In the genomic region with DNA sequence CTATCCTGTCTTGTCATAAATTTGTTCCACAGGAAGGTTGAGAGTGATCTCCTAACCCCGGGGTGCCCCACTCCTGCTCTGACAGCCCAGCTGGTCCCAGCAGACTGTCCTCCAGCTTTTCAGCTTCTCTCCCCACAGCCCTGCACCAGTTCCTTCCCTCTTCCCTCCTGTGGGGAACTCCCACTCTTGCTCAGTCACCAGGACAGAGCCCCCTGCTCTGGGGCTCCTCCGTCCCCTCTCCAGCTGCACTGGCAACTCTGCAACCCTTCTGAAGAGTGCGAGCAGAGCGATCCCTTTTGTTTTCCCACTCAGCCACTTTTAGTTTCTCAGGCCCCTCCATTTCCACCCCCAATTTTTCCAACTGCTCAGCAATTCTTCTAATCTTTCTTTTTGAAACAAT, we compare ENCODE assay signal across 13 mouse cellular contexts. TPM values are rescaled to one million over a fixed set of nuclear protein-coding genes. Genes with fewer than 3 reads are reported as not detected.
DNase-seq lines count a peak whose midpoint lies in the region; ATAC-seq and TF ChIP-seq lines count a peak whose summit lies in the region.
"Had no signal": no experiment of that assay in that cellular context is flagged by ENCODE, and none has a peak within 500 bp of the region (broad histone marks: within the 10 kb centered on the region; RNA-seq: fewer than 3 reads in every experiment).

No protein-coding gene starts in this region.

- H3K27ac ChIP-seq in lung, embryonic 14.5 days (ENCODE audit: low read depth): peak overlapping the region; percentile 36; the same call in 1 of the 2 replicates
- no peak overlapping the region for H3K27ac ChIP-seq in intestine, embryonic 16.5 days (ENCODE audit: low read length)
- H3K27ac ChIP-seq in stomach, embryonic 14.5 days (ENCODE audit: low read length): no peak overlapping the region
- H3K27ac ChIP-seq: hindbrain, embryonic 15.5 days; macrophage had no signal

- peak; percentile 18 for DNase-seq in heart, adult 11 months
- no peak for DNase-seq in heart, adult 8-10 months (ENCODE audit: low spot score)
- DNase-seq in lung, embryonic 14.5 days: peak; percentile 72
- DNase-seq in lung, adult 18-20 months: no peak
- DNase-seq in right cerebral cortex, adult 18-20 months: no peak
- DNase-seq in cerebellum, postnatal 14 days: no peak
- DNase-seq: B cell, adult 2 months; cerebellum, postnatal 25 days had no signal

- no peaks in the 10 kb centered on the region for H3K9me3 ChIP-seq in lung, embryonic 14.5 days (ENCODE audit: low read depth, low read length)
- H3K9me3 ChIP-seq in intestine, embryonic 16.5 days (ENCODE audit: control insufficient read depth, low read length): no peaks in the 10 kb centered on the region
- no peaks in the 10 kb centered on the region for H3K9me3 ChIP-seq in stomach, embryonic 14.5 days (ENCODE audit: control insufficient read depth, low read depth, low read length)
- H3K9me3 ChIP-seq: hindbrain, embryonic 15.5 days had no signal

- H3K4me3 ChIP-seq in lung, embryonic 14.5 days (ENCODE audit: low read depth, low read length): no peak overlapping the region
- H3K4me3 ChIP-seq in intestine, embryonic 16.5 days (ENCODE audit: low read length): no peak overlapping the region
- no peak overlapping the region for H3K4me3 ChIP-seq in stomach, embryonic 14.5 days (ENCODE audit: low read depth, low read length)
- H3K4me3 ChIP-seq: hindbrain, embryonic 15.5 days had no signal

- H3K27me3 ChIP-seq in lung, embryonic 14.5 days (ENCODE audit: insufficient read depth, low read length): no peaks in the 10 kb centered on the region
- no peaks in the 10 kb centered on the region for H3K27me3 ChIP-seq in intestine, embryonic 16.5 days (replicated peaks; ENCODE audit: control insufficient read depth, insufficient read depth, low read length)
- H3K27me3 ChIP-seq in stomach, embryonic 14.5 days (ENCODE audit: control insufficient read depth, insufficient read depth, low read length): no peaks in the 10 kb centered on the region
- H3K27me3 ChIP-seq: hindbrain, embryonic 15.5 days; Patski had no signal

- H3K36me3 ChIP-seq in lung, embryonic 14.5 days (ENCODE audit: insufficient read depth): no peaks in the 10 kb centered on the region
- no peaks in the 10 kb centered on the region for H3K36me3 ChIP-seq in intestine, embryonic 16.5 days (ENCODE audit: control insufficient read depth, insufficient read depth, low read length)
- H3K36me3 ChIP-seq in stomach, embryonic 14.5 days (ENCODE audit: control insufficient read depth, insufficient read depth, low read length): no peaks in the 10 kb centered on the region
- H3K36me3 ChIP-seq: hindbrain, embryonic 15.5 days had no signal

- no peak overlapping the region for H3K4me2 ChIP-seq in lung, embryonic 14.5 days
- H3K4me2 ChIP-seq in intestine, embryonic 16.5 days (ENCODE audit: low read depth, low read length): no peak overlapping the region
- H3K4me2 ChIP-seq in stomach, embryonic 14.5 days (replicated peaks; ENCODE audit: low read depth, low read length): no peak overlapping the region
- H3K4me2 ChIP-seq: hindbrain, embryonic 15.5 days had no signal

- WGBS in lung, embryonic 14.5 days: 10% methylated on average over 4 of the region's 4 CpGs
- WGBS in intestine, embryonic 16.5 days: 37% methylated on average over 4 of the region's 4 CpGs
- WGBS in stomach, embryonic 14.5 days: 36% methylated on average over 4 of the region's 4 CpGs

- no peak for TF ChIP-seq CTCF in lung, embryonic 14.5 days (IDR thresholded peaks at IDR 0.05; ENCODE audit: low read depth)

- H3K9ac ChIP-seq in lung, embryonic 14.5 days: no peak overlapping the region
- H3K9ac ChIP-seq in intestine, embryonic 16.5 days (ENCODE audit: low read depth, low read length): no peak overlapping the region
- H3K9ac ChIP-seq in stomach, embryonic 14.5 days (replicated peaks; ENCODE audit: low read depth, low read length): no peak overlapping the region
- H3K9ac ChIP-seq: hindbrain, embryonic 15.5 days had no signal

- H3K4me1 ChIP-seq in lung, embryonic 14.5 days (ENCODE audit: insufficient read depth): peaks cover 2% of the 10 kb centered on the region; the same call in 1 of the 2 replicates
- H3K4me1 ChIP-seq in intestine, embryonic 16.5 days (ENCODE audit: control insufficient read depth, insufficient read depth, low read length): no peaks in the 10 kb centered on the region
- H3K4me1 ChIP-seq in stomach, embryonic 14.5 days (ENCODE audit: control insufficient read depth, insufficient read depth, low read length): 0 out of 2 replicates have a peak, but pooled peaks cover 4% of the 10 kb centered on the region
- H3K4me1 ChIP-seq: hindbrain, embryonic 15.5 days had no signal

- ATAC-seq in lung, embryonic 14.5 days (ENCODE audit: insufficient read depth): peak; percentile 77
- ATAC-seq in intestine, embryonic 16.5 days: peak; percentile 32; the same call in 1 of the 2 replicates
- peak; percentile 62; the same call in 1 of the 2 replicates for ATAC-seq in stomach, embryonic 14.5 days (ENCODE audit: insufficient number of reproducible peaks, insufficient read depth, low FRiP score, low read depth)
- ATAC-seq: Patski had no signal

RNA-seq across cellular contexts. Expression of a gene that starts 43.0 kb away (rescaled TPM):
- total RNA-seq in heart, adult 8-10 months (2022): 10 to 100 TPM in 2 of 4 experiments, 1 to 10 TPM in 2; 8.1 to 25.8 (median 9.5) TPM
- polyA plus RNA-seq in lung, embryonic 14.5 days (2014; fragmentation: Nextera tagmentation; extraction: Ambion mirVana): not detected in 2 replicates
- 17.3 and 17.7 TPM in 2 replicates for polyA plus RNA-seq in intestine, embryonic 16.5 days (2015; fragmentation: Nextera tagmentation; extraction: Ambion mirVana)
- not detected in 2 replicates for polyA plus RNA-seq in stomach, embryonic 14.5 days (2014; fragmentation: Nextera tagmentation; extraction: Ambion mirVana)
- polyA plus RNA-seq: hindbrain, embryonic 15.5 days had no signal

RNA-seq across cellular contexts. Expression of a gene that starts 44.2 kb away (rescaled TPM):
- total RNA-seq in heart, adult 8-10 months (2022): 10 to 100 TPM; 27.3 to 31.2 (median 30.1) TPM
- polyA plus RNA-seq in lung, embryonic 14.5 days (2014; fragmentation: Nextera tagmentation; extraction: Ambion mirVana): 186 and 201 TPM in 2 replicates
- polyA plus RNA-seq in intestine, embryonic 16.5 days (2015; fragmentation: Nextera tagmentation; extraction: Ambion mirVana): 105 and 110 TPM in 2 replicates
- 173 and 185 TPM in 2 replicates for polyA plus RNA-seq in stomach, embryonic 14.5 days (2014; fragmentation: Nextera tagmentation; extraction: Ambion mirVana)

RNA-seq across cellular contexts. Expression of a gene that starts 53.5 kb away (rescaled TPM):
- total RNA-seq in heart, adult 8-10 months (2022): 100 to 1,000 TPM in 2 of 4 experiments, 10 to 100 TPM in 2; 93.6 to 253 (median 102) TPM
- polyA plus RNA-seq in lung, embryonic 14.5 days (2014; fragmentation: Nextera tagmentation; extraction: Ambion mirVana): 105 and 131 TPM in 2 replicates
- polyA plus RNA-seq in intestine, embryonic 16.5 days (2015; fragmentation: Nextera tagmentation; extraction: Ambion mirVana): 80.2 and 93.1 TPM in 2 replicates
- polyA plus RNA-seq in stomach, embryonic 14.5 days (2014; fragmentation: Nextera tagmentation; extraction: Ambion mirVana): 65.7 and 77.6 TPM in 2 replicates

Comparison
In these comparisons a context has a peak if more than half of its experiments do, and no peak if none do; other contexts are left out.
1. DNase-seq: peak in heart, adult 11 months (single experiment) and lung, embryonic 14.5 days (single experiment); none in heart, adult 8-10 months (single experiment), lung, adult 18-20 months (0 of 2), right cerebral cortex, adult 18-20 months (single experiment) and cerebellum, postnatal 14 days (0 of 2).
2. RNA of a gene that starts 43.0 kb away (polyA plus RNA-seq): 17.3 to 17.7 TPM in intestine, embryonic 16.5 days; not detected in lung, embryonic 14.5 days and not detected in stomach, embryonic 14.5 days; every median in the first group is over 10 times any median in the second.
3. Peak in every context shown above with its lines, with median percentiles within 50 percentile points of each other: ATAC-seq.